19 mouse cellular contexts compared by ENCODE assay signal in the genomic region with DNA sequence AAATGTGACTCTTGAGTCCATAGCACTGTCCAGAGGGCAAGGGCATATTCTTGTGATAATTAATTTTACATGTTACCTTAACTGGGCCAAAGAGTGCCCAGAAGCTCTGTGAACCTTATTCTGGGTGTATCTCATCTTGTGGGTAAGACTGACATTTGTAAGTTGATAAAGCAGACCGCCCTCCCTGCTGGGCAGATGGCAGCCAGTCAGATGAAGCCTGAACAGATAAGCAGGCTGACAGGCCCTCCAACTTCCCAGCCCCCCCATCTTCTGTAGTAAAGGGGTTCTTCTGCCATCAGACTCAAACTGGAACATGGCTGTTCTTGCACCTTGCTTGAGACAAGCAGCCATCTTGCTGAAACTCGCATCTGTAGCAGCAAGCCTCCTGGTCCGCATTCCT. TPM values are rescaled to one million over a fixed set of nuclear protein-coding genes. Genes with fewer than 3 reads are reported as not detected.
"Had no signal": no experiment of that assay in that cellular context is flagged by ENCODE, and none has a peak within 500 bp of the region (broad histone marks: within the 10 kb centered on the region; RNA-seq: fewer than 3 reads in every experiment).

No protein-coding gene starts in this region.

- ATAC-seq: midbrain, embryonic 13.5 days; midbrain, embryonic 15.5 days had no signal

- H3K27ac ChIP-seq: midbrain, embryonic 13.5 days; midbrain, embryonic 15.5 days; neural tube, embryonic 12.5 days; stomach, embryonic 15.5 days; stomach, postnatal 0 days had no signal

- H3K9me3 ChIP-seq: midbrain, embryonic 13.5 days; midbrain, embryonic 15.5 days; neural tube, embryonic 12.5 days; stomach, embryonic 15.5 days had no signal

- H3K4me3 ChIP-seq: midbrain, embryonic 13.5 days; midbrain, embryonic 15.5 days; neural tube, embryonic 12.5 days; stomach, embryonic 15.5 days had no signal

- H3K4me1 ChIP-seq: midbrain, embryonic 13.5 days; midbrain, embryonic 15.5 days; neural tube, embryonic 12.5 days; stomach, embryonic 15.5 days had no signal

- H3K9ac ChIP-seq: lung, embryonic 14.5 days; midbrain, embryonic 13.5 days; midbrain, embryonic 15.5 days; neural tube, embryonic 12.5 days; stomach, embryonic 15.5 days had no signal

- DNase-seq: lung, embryonic 14.5 days; lung, postnatal 10 days; lung, postnatal 4 days; right cerebral cortex, postnatal 14 days; thymus, adult 2 months; thymus, postnatal 25 days; thymus, postnatal 4 days had no signal

- H3K36me3 ChIP-seq: midbrain, embryonic 13.5 days; midbrain, embryonic 15.5 days; neural tube, embryonic 12.5 days; stomach, embryonic 15.5 days had no signal

- H3K27me3 ChIP-seq: midbrain, embryonic 13.5 days; midbrain, embryonic 15.5 days; neural tube, embryonic 12.5 days; stomach, embryonic 15.5 days had no signal

RNA-seq across cellular contexts. Expression of a gene that starts 34.0 kb away (rescaled TPM):
- total RNA-seq: megakaryocyte, adult 5-6 weeks; monocyte, adult 5-6 weeks; neutrophil, adult 5-6 weeks had no signal
- polyA plus RNA-seq: lung, embryonic 14.5 days; midbrain, embryonic 11.5 days; midbrain, embryonic 13.5 days; midbrain, embryonic 15.5 days; midbrain, postnatal 0 days; neural tube, embryonic 12.5 days; neural tube, embryonic 14.5 days; spleen, adult 2 months; stomach, postnatal 0 days had no signal

RNA-seq across cellular contexts. Expression of a gene that starts 37.9 kb away (rescaled TPM):
- total RNA-seq: megakaryocyte, adult 5-6 weeks; monocyte, adult 5-6 weeks; neutrophil, adult 5-6 weeks had no signal
- polyA plus RNA-seq: lung, embryonic 14.5 days; stomach, postnatal 0 days had no signal

RNA-seq across cellular contexts. Expression of a gene that starts 42.8 kb away (rescaled TPM):
- total RNA-seq: megakaryocyte, adult 5-6 weeks; monocyte, adult 5-6 weeks; neutrophil, adult 5-6 weeks had no signal
- polyA plus RNA-seq: spleen, adult 2 months had no signal
